Mouse (Mus musculus): ENCODE data around the gene Neurl2. TPM values are rescaled to one million over a fixed set of nuclear protein-coding genes. Genes with fewer than 3 reads are reported as not detected.

Gene Neurl2
- total RNA-seq (2023) = 1.7 TPM

GRCm38 (mm10) chr2:164833314-164833959 lies at the start of gene Neurl2:
Gene Neurl2 (minus strand): TSS chr2:164833456.

GRCm38 (mm10) chr2:164879228-164879567 lies 45.9 kb upstream of the Neurl2 start, which contains the start of gene Pcif1:
Gene Pcif1 (plus strand): TSS chr2:164879304.

GRCm38 (mm10) chr2:164857101-164857821 lies 24.0 kb upstream of the Neurl2 start, which contains the start of gene Pltp:
Gene Pltp (minus strand): TSS chr2:164857711.

GRCm38 (mm10) chr2:164832748-164833301 lies 431 bp downstream of the Neurl2 start, which contains the start of gene Ctsa:
Gene Ctsa (plus strand): TSS chr2:164832873.

GRCm38 (mm10) chr2:164828437-164828836 lies 4.8 kb downstream of the Neurl2 start, which contains the start of gene Spata25:
Gene Spata25 (minus strand): TSS chr2:164828537.

GRCm38 (mm10) chr2:164822636-164823165 lies 10.6 kb downstream of the Neurl2 start, which contains the start of gene Zswim1:
Gene Zswim1 (plus strand): TSS chr2:164822686.

GRCm38 (mm10) chr2:164804533-164805331 lies 28.5 kb downstream of the Neurl2 start, which contains the start of the genes Acot8 and Zswim3:
Gene Acot8 (minus strand): TSS chr2:164804882.
Gene Zswim3 (plus strand): TSS chr2:164805098.

GRCm38 (mm10) chr2:164785481-164786387 lies 47.5 kb downstream of the Neurl2 start, which contains the start of gene Snx21:
Gene Snx21 (plus strand): TSS chr2:164785823.

Other genes starting within 250 kb of the Neurl2 start
- gene Wfdc6a, start 248.0 kb downstream of the Neurl2 start, total RNA-seq (2023) = not detected
- gene Eppin, start 239.9 kb downstream of the Neurl2 start, total RNA-seq (2023) = not detected
- gene Wfdc6b, start 219.9 kb downstream of the Neurl2 start, total RNA-seq (2023) = not detected
- not detected for gene Wfdc8, start 219.8 kb downstream of the Neurl2 start, total RNA-seq (2023)
- not detected for gene Wfdc16, start 194.7 kb downstream of the Neurl2 start, total RNA-seq (2023)
- not detected for gene Wfdc10, start 177.4 kb downstream of the Neurl2 start, total RNA-seq (2023)
- gene Wfdc9, start 176.9 kb downstream of the Neurl2 start, total RNA-seq (2023) = not detected
- gene Wfdc11, start 159.4 kb downstream of the Neurl2 start, total RNA-seq (2023) = not detected
- not detected for gene Wfdc13, start 148.3 kb downstream of the Neurl2 start, total RNA-seq (2023)
- not detected for gene Spint4, start 135.0 kb downstream of the Neurl2 start, total RNA-seq (2023)
- not detected for gene Spint5, start 118.2 kb downstream of the Neurl2 start, total RNA-seq (2023)
- not detected for gene Wfdc3, start 87.5 kb downstream of the Neurl2 start, total RNA-seq (2023)
- 43.0 TPM for gene Dnttip1, start 87.5 kb downstream of the Neurl2 start, total RNA-seq (2023)
- gene Ube2c, start 63.6 kb downstream of the Neurl2 start, total RNA-seq (2023) = not detected
- gene Tnnc2, start 53.5 kb downstream of the Neurl2 start, total RNA-seq (2023) = not detected
- 0.70 TPM for gene Snx21, start 47.6 kb downstream of the Neurl2 start, total RNA-seq (2023)
- gene Acot8, start 28.6 kb downstream of the Neurl2 start, total RNA-seq (2023) = 60.3 TPM
- 3.5 TPM for gene Zswim3, start 28.4 kb downstream of the Neurl2 start, total RNA-seq (2023)
- 7.7 TPM for gene Zswim1, start 10.8 kb downstream of the Neurl2 start, total RNA-seq (2023)
- gene Spata25, start 4.9 kb downstream of the Neurl2 start, total RNA-seq (2023) = not detected
- 133 TPM for gene Ctsa, start 583 bp downstream of the Neurl2 start, total RNA-seq (2023)
- 5.5 TPM for gene Pltp, start 24.3 kb upstream of the Neurl2 start, total RNA-seq (2023)
- gene Pcif1, start 45.8 kb upstream of the Neurl2 start, total RNA-seq (2023) = 117 TPM
- 54.1 TPM for gene Zfp335, start 78.3 kb upstream of the Neurl2 start, total RNA-seq (2023)
- 1.3 TPM for gene Mmp9, start 107.3 kb upstream of the Neurl2 start, total RNA-seq (2023)
- 0.46 TPM for gene Slc12a5, start 127.3 kb upstream of the Neurl2 start, total RNA-seq (2023)
- gene Ncoa5, start 201.4 kb upstream of the Neurl2 start, total RNA-seq (2023) = 44.8 TPM
- gene Cd40, start 222.2 kb upstream of the Neurl2 start, total RNA-seq (2023) = 11.4 TPM

All from CD8-positive naive resting alpha-beta T cell, adult 57 days (primary cell).